Mouse (Mus musculus): Measurements from ENCODE around the gene Cfap45. TPM values are rescaled to one million over a fixed set of nuclear protein-coding genes. Genes with fewer than 3 reads are reported as not detected.
A peak's percentile ranks its signal among the peaks of the same experiment; 100 is the strongest.

Gene Cfap45
- polyA plus RNA-seq, 1 experiment from 2014 or later: 3.8 TPM

GRCm38 (mm10) chr1:172499765-172500441 is 20.7 kb upstream of the Cfap45 start, which contains the start of gene Tagln2:
Tagln2 (plus strand) TSS chr1:172500047.
- peaks cover 18% of the 10 kb centered on the region for H3K36me3 ChIP-seq
- H3K9ac ChIP-seq (replicated peaks): peak within 1 kb of the TSS; percentile 42
- peak within 1 kb of the TSS; percentile 57 for H3K4me2 ChIP-seq
- WGBS: 2% methylated on average over 30 of the region's 30 CpGs
- H3K9me3 ChIP-seq (replicated peaks): no peaks in the 10 kb centered on the region
- peak; percentile 28; the same call in 1 of the 2 replicates for ATAC-seq (ENCODE audit: low FRiP score)
- H3K4me3 ChIP-seq (replicated peaks): peak within 1 kb of the TSS; percentile 43
- H3K4me1 ChIP-seq: peaks cover 52% of the 10 kb centered on the region
- H3K27me3 ChIP-seq (replicated peaks): peaks cover 37% of the 10 kb centered on the region
- peak within 1 kb of the TSS; percentile 71 for H3K27ac ChIP-seq (replicated peaks)

DNA sequence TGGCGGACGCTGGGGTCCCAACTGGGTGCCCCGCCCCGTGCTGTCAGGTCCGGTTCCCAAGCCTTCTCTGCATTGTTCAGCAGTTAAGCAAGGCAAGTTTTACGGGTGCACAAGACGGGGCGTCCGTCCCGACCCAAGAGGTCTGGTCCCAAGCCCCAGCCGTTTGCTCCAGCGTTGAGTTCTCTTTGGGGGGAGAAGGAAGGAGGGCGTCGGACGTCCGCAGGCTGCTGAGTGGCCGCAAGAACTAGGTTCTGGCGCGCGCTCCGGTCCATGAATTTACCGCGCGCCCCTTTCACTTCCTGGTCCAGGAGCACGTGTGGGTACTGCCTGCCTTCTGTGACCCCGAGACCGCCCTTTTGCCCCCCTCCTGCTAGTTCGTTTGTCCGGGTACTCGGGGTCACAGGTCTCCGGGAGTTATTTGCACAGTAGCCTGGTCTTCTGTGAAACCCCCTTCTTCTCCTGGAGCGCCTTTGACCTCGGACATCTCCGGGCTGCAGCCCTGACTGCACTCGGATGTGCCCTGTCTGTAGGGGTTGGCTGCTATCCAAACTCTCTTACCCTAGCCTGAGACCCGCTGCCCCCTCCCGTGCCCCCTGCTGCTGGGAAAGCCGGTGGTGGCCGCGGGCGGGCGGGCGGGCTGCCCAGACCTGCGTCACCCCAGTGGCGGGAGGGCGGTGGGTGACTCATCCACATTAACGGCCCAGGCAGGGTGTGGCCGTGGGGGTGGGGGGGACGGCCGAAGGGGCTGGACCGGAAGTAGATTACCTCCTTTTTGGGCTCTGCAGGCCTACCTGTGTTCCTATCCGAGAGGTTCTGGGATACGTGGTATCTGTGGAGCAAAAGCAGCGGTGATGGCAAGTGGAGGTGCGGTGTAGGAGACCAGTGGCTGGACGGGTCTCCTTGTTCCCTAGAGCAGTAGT is 19.9 kb upstream of the Cfap45 start:
- no peaks in the 10 kb centered on the region for H3K9me3 ChIP-seq (replicated peaks)
- peak overlapping the region; percentile 71 for H3K27ac ChIP-seq (replicated peaks)
- H3K4me2 ChIP-seq: peak overlapping the region; percentile 57
- peak overlapping the region; percentile 42 for H3K9ac ChIP-seq (replicated peaks)
- ATAC-seq (ENCODE audit: low FRiP score): peak; percentile 7; the same call in 1 of the 2 replicates
- peaks cover 37% of the 10 kb centered on the region for H3K27me3 ChIP-seq (replicated peaks)
- H3K36me3 ChIP-seq: peaks cover 18% of the 10 kb centered on the region
- 1% methylated on average over 55 of the region's 56 CpGs for WGBS
- peaks cover 55% of the 10 kb centered on the region for H3K4me1 ChIP-seq
- H3K4me3 ChIP-seq (replicated peaks): peak overlapping the region; percentile 43

DNA sequence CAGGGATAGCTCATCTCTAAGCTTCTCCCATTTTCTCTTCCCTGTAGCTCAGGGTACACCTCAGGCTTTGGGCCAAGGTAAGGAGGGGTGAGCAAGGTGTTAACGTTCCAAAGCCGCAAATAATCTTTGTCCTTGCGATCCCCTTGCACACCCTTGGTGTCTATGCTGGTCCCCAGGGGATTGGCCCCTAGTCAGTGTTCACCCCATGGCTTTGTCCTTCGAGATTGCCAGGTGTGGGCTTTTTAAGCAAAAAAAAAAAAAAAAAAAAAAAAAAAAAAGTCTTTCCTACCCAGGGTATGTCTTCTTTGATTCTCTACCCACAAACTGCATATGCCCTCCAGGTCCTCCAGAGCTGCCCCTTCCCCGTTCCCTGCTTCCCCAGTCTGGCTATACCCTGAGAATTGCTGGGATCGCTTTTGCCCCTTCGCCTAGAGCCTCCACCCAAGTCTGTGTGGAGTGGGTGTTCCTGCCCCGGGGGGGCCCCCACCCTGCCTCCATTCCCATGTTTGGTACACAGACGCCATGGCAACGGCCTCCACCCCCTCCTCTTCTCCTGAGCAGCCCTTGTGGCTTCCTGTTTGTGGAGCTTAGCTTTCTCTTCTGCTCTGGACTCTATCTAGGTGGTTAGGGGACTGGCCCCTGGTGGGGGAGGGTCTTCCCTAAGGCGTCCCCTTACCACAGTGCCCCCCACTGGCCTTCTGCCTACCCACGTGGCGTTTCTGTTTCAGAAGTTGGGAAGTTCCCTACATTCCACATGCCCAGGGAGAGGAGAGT is 19.0 kb upstream of the Cfap45 start:
- Histone ChIP-seq H3K9me3 (replicated peaks) (no peaks in the 10 kb centered on the region), H3K4me1 (peaks cover 55% of the 10 kb centered on the region), H3K27me3 (replicated peaks) (peaks cover 37% of the 10 kb centered on the region), H3K4me3 (replicated peaks) (peak overlapping the region; percentile 43), H3K4me2 (peak overlapping the region; percentile 57), H3K27ac (replicated peaks) (peak overlapping the region; percentile 71), H3K36me3 (peaks cover 13% of the 10 kb centered on the region), H3K9ac (replicated peaks) (0 out of 2 replicates have a peak overlapping the region, but pooled peaks have one; percentile 42)
- 31% methylated on average over 13 of the region's 13 CpGs for WGBS
- peak; percentile 2; the same call in 1 of the 2 replicates for ATAC-seq (ENCODE audit: low FRiP score)

- Histone ChIP-seq H3K4me3 (replicated peaks) (peak overlapping the region; percentile 15), H3K27me3 (replicated peaks) (peaks cover 31% of the 10 kb centered on the region), H3K4me2 (peak overlapping the region; percentile 57), H3K36me3 (peaks cover 5% of the 10 kb centered on the region), H3K27ac (replicated peaks) (peak overlapping the region; percentile 67), H3K4me1 (peaks cover 55% of the 10 kb centered on the region), H3K9ac (replicated peaks) (no peak overlapping the region), H3K9me3 (replicated peaks) (no peaks in the 10 kb centered on the region)
- no peak for ATAC-seq (ENCODE audit: low FRiP score)
- WGBS: 19% methylated on average over 13 of the region's 13 CpGs
Measured at GRCm38 (mm10) chr1:172502145-172503110, 18.2 kb upstream of the Cfap45 start.

DNA sequence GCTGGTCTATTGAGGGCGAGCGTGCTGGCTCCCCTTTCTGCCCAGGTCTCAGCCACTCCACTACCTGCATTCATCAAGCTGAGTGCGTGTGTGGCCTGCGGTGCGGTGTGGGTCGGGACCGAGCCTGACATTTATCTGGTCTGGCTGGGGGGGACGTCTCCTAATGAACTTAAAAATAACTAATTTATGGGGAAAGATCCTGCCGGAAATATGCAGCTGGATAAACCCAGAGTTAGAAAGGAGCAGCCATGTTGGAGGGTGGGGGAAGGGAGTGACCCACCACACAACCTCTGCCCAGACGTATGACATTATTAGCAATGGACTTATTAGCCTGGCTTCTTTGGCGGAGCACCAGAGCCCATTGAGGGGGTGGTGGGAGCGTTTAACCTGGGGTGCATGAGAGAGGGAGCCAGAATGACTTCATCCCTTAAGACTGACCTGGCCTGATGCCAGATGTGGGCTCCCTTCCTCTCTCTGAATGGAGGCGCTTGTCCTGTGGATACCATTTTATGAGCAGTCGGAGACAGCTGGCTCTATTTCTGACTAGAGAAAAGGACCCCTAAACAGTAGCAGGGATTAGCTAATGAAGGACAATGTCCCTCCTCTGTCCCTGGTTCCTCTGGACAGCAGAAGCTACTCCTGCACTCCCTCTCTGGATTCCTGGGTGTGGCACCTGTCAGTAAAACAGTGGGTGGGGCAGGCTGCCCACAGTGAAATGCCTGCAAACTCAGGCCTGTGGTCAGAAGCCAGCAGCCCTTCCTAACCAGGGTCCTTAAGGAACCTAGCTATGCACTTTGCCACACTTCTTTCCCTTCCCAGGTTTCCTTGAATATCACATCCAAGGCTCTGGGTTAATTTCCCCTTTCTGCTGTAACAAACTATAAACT is 17.2 kb upstream of the Cfap45 start:
- peaks cover 23% of the 10 kb centered on the region for H3K27me3 ChIP-seq (replicated peaks)
- peak overlapping the region; percentile 15 for H3K4me3 ChIP-seq (replicated peaks)
- H3K36me3 ChIP-seq: 0 out of 2 replicates have a peak, but pooled peaks cover 3% of the 10 kb centered on the region
- no peaks in the 10 kb centered on the region for H3K9me3 ChIP-seq (replicated peaks)
- ATAC-seq (ENCODE audit: low FRiP score): no peak
- H3K4me2 ChIP-seq: peak overlapping the region; percentile 57
- H3K9ac ChIP-seq (replicated peaks): no peak overlapping the region
- 19% methylated on average over 14 of the region's 14 CpGs for WGBS
- H3K4me1 ChIP-seq: peaks cover 58% of the 10 kb centered on the region
- peak overlapping the region; percentile 67 for H3K27ac ChIP-seq (replicated peaks)

DNA sequence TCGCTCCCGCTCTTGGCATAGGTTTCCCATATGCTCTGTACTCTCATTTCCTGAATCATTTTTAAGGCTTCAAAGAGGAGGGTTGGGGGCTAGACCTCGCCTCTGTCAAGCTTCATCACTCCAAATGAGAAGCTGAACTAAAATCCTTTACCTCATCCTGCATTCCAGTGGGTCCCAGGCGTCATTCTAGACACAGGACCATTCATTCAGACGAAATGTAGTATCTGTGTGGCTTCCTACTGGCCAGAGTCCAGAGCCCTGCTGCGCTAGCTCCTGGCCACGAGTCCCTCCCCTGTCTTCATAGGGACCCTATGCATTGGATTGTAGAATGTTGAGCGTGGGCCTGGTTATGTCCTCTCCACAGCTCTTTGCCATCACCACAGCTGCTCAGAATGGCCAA is 15.8 kb upstream of the Cfap45 start:
- WGBS: 60% methylated on average over 8 of the region's 8 CpGs
- Histone ChIP-seq H3K4me1 (peaks cover 54% of the 10 kb centered on the region), H3K9me3 (replicated peaks) (no peaks in the 10 kb centered on the region), H3K4me2 (peak overlapping the region; percentile 17), H3K9ac (replicated peaks) (no peak overlapping the region), H3K36me3 (no peaks in the 10 kb centered on the region), H3K27ac (replicated peaks) (peak overlapping the region; percentile 48; the same call in 1 of the 2 replicates), H3K4me3 (replicated peaks) (no peak overlapping the region), H3K27me3 (replicated peaks) (peaks cover 13% of the 10 kb centered on the region; the same call in 1 of the 2 replicates)
- ATAC-seq (ENCODE audit: low FRiP score): no peak

DNA sequence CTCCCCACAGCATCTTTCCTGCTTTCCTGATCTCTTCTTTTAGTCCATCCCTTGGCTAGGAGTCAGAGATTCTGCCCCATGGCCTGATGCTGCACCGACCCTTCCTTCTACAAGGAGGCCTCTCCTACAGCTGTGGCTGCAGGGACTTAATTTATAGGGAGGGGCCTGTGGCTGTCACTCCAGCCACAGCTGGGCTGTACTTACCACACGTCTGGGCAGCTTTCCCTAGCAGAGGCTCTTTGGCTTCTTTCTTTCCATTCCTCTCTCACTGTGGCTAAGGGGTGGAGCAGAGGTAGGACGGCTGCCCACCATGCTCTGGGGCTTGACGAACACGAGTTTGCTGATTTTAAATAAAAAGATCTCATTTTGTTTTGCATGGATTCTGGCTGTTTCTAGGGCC is 13.6 kb upstream of the Cfap45 start:
- WGBS: 65% methylated on average over 5 of the region's 5 CpGs
- no peak overlapping the region for H3K9ac ChIP-seq (replicated peaks)
- no peaks in the 10 kb centered on the region for H3K36me3 ChIP-seq
- peaks cover 36% of the 10 kb centered on the region for H3K4me1 ChIP-seq
- 0 out of 2 replicates have a peak, but pooled peaks cover 2% of the 10 kb centered on the region for H3K27me3 ChIP-seq (replicated peaks)
- H3K4me3 ChIP-seq (replicated peaks): no peak overlapping the region
- H3K4me2 ChIP-seq: no peak overlapping the region
- no peak overlapping the region for H3K27ac ChIP-seq (replicated peaks)
- no peaks in the 10 kb centered on the region for H3K9me3 ChIP-seq (replicated peaks)
- no peak for ATAC-seq (ENCODE audit: low FRiP score)

DNA sequence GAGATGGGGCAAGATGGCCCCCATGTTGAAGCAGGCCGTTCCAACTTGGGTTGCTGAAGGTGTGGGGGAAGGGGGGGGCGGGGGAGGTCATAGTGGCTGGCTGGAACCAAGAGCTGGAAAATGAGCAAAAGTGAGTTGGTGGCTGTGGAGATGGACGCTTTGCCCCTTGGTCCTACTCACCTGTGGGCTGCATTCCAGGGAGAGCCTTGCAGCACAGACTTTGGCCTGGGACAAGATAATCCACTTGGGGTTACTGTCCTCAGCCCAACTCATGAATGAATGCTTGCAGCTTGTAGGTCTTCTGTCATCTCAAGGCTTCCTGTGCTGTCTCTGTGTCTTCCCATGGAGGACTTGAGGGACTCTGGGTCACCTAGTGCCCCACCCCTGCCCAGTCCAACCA is 12.9 kb upstream of the Cfap45 start:
- Histone ChIP-seq H3K9ac (replicated peaks) (no peak overlapping the region), H3K27ac (replicated peaks) (no peak overlapping the region), H3K27me3 (replicated peaks) (no peaks in the 10 kb centered on the region), H3K9me3 (replicated peaks) (no peaks in the 10 kb centered on the region), H3K4me1 (peaks cover 29% of the 10 kb centered on the region), H3K4me3 (replicated peaks) (no peak overlapping the region), H3K36me3 (no peaks in the 10 kb centered on the region), H3K4me2 (no peak overlapping the region)
- WGBS: 96% methylated on average over 3 of the region's 3 CpGs
- ATAC-seq (ENCODE audit: low FRiP score): no peak

DNA sequence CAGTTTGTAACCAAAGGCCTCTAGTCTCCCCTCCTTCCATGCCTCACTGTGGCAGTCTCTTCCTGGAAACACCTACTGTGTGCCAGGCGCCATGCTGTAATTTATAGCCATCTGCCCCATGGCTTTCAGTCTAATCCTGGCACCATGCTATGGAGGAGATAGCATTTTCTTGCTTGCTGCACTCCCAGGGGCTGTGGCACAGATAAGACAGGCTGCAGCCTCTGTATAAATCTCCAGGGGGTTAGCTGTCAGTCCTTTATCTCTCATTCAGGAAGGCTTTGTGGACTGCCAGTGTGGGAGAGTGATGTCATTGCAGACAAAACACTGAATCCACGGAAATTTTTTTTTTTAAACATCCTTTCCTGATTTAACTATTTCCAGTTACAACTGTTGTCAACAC is 12.4 kb upstream of the Cfap45 start:
- Histone ChIP-seq H3K36me3 (no peaks in the 10 kb centered on the region), H3K4me1 (peaks cover 27% of the 10 kb centered on the region), H3K4me3 (replicated peaks) (no peak overlapping the region), H3K9me3 (replicated peaks) (no peaks in the 10 kb centered on the region), H3K27ac (replicated peaks) (no peak overlapping the region), H3K9ac (replicated peaks) (no peak overlapping the region), H3K27me3 (replicated peaks) (no peaks in the 10 kb centered on the region), H3K4me2 (no peak overlapping the region)
- 54% methylated on average over 2 of the region's 2 CpGs for WGBS
- ATAC-seq (ENCODE audit: low FRiP score): no peak

- peaks cover 25% of the 10 kb centered on the region for H3K4me1 ChIP-seq
- no peak overlapping the region for H3K4me2 ChIP-seq
Measured at GRCm38 (mm10) chr1:172509235-172509634, 11.4 kb upstream of the Cfap45 start.

More at GRCm38 (mm10) chr1:172509235-172509634, 11.4 kb upstream of the Cfap45 start:
- Histone ChIP-seq H3K36me3 (no peaks in the 10 kb centered on the region), H3K9ac (replicated peaks) (no peak overlapping the region), H3K9me3 (replicated peaks) (no peaks in the 10 kb centered on the region), H3K27me3 (replicated peaks) (no peaks in the 10 kb centered on the region), H3K4me3 (replicated peaks) (no peak overlapping the region), H3K27ac (replicated peaks) (no peak overlapping the region)
- WGBS: 75% methylated on average over 5 of the region's 5 CpGs
- ATAC-seq (ENCODE audit: low FRiP score): no peak
